Mouse (Mus musculus): ENCODE data around the gene Abhd6. TPM values are rescaled to one million over a fixed set of nuclear protein-coding genes. Genes with fewer than 3 reads are reported as not detected.

The Abhd6 gene
- polyA plus RNA-seq, 1 experiment from 2014 or later = 15.1 TPM

GRCm38 (mm10) chr14:7997255-7997696 is 5.4 kb upstream of the Abhd6 start:
- Histone ChIP-seq H3K4me1 (ENCODE audit: insufficient read depth) (0 out of 2 replicates have a peak, but pooled peaks cover 2% of the 10 kb centered on the region), H3K4me2 (peak overlapping the region; percentile 51), H3K9ac (no peak overlapping the region), H3K27me3 (ENCODE audit: insufficient read depth, low read length) (peaks cover 16% of the 10 kb centered on the region; the same call in 1 of the 2 replicates), H3K27ac (ENCODE audit: low read depth) (no peak overlapping the region), H3K9me3 (ENCODE audit: low read depth, low read length) (no peaks in the 10 kb centered on the region), H3K4me3 (ENCODE audit: low read depth, low read length) (no peak overlapping the region), H3K36me3 (ENCODE audit: insufficient read depth) (no peaks in the 10 kb centered on the region)
- peak; percentile 72 for TF ChIP-seq CTCF (IDR thresholded peaks at IDR 0.05; ENCODE audit: low read depth)
- DNase-seq (peak; percentile 93), ATAC-seq (ENCODE audit: insufficient read depth) (peak; percentile 65; the same call in 1 of the 2 replicates)
- 1% methylated on average over 15 of the region's 15 CpGs for WGBS

GRCm38 (mm10) chr14:7999030-7999429 is 3.7 kb upstream of the Abhd6 start:
- Histone ChIP-seq H3K4me3 (ENCODE audit: low read depth, low read length) (no peak overlapping the region), H3K9me3 (ENCODE audit: low read depth, low read length) (no peaks in the 10 kb centered on the region), H3K27ac (ENCODE audit: low read depth) (no peak overlapping the region), H3K4me2 (no peak overlapping the region), H3K9ac (no peak overlapping the region), H3K27me3 (ENCODE audit: insufficient read depth, low read length) (peaks cover 24% of the 10 kb centered on the region), H3K36me3 (ENCODE audit: insufficient read depth) (no peaks in the 10 kb centered on the region), H3K4me1 (ENCODE audit: insufficient read depth) (0 out of 2 replicates have a peak, but pooled peaks cover 7% of the 10 kb centered on the region)
- no peak for ATAC-seq (ENCODE audit: insufficient read depth)
- 58% methylated on average over 3 of the region's 3 CpGs for WGBS
- TF ChIP-seq CTCF (IDR thresholded peaks at IDR 0.05; ENCODE audit: low read depth) = no peak
- DNase-seq = no peak

GRCm38 (mm10) chr14:7999435-7999834 is 3.3 kb upstream of the Abhd6 start:
- H3K9ac ChIP-seq = no peak overlapping the region
- no peak for DNase-seq
- 61% methylated on average over 5 of the region's 5 CpGs for WGBS
- no peaks in the 10 kb centered on the region for H3K9me3 ChIP-seq (ENCODE audit: low read depth, low read length)
- H3K4me3 ChIP-seq (ENCODE audit: low read depth, low read length) = no peak overlapping the region
- no peak for TF ChIP-seq CTCF (IDR thresholded peaks at IDR 0.05; ENCODE audit: low read depth)
- no peak overlapping the region for H3K4me2 ChIP-seq
- peaks cover 28% of the 10 kb centered on the region for H3K27me3 ChIP-seq (ENCODE audit: insufficient read depth, low read length)
- no peak overlapping the region for H3K27ac ChIP-seq (ENCODE audit: low read depth)
- ATAC-seq (ENCODE audit: insufficient read depth) = no peak
- H3K36me3 ChIP-seq (ENCODE audit: insufficient read depth) = no peaks in the 10 kb centered on the region
- H3K4me1 ChIP-seq (ENCODE audit: insufficient read depth) = 0 out of 2 replicates have a peak, but pooled peaks cover 7% of the 10 kb centered on the region

GRCm38 (mm10) chr14:8000247-8000646 is 2.5 kb upstream of the Abhd6 start:
- Histone ChIP-seq H3K9me3 (ENCODE audit: low read depth, low read length) (no peaks in the 10 kb centered on the region), H3K4me1 (ENCODE audit: insufficient read depth) (0 out of 2 replicates have a peak, but pooled peaks cover 7% of the 10 kb centered on the region), H3K27ac (ENCODE audit: low read depth) (no peak overlapping the region), H3K4me2 (no peak overlapping the region), H3K27me3 (ENCODE audit: insufficient read depth, low read length) (peaks cover 28% of the 10 kb centered on the region), H3K9ac (no peak overlapping the region), H3K4me3 (ENCODE audit: low read depth, low read length) (no peak overlapping the region), H3K36me3 (ENCODE audit: insufficient read depth) (no peaks in the 10 kb centered on the region)
- ATAC-seq (ENCODE audit: insufficient read depth) = no peak
- 70% methylated on average over 5 of the region's 5 CpGs for WGBS
- no peak for DNase-seq
- no peak for TF ChIP-seq CTCF (IDR thresholded peaks at IDR 0.05; ENCODE audit: low read depth)

GRCm38 (mm10) chr14:8000831-8001685 is 1.6 kb upstream of the Abhd6 start:
- Histone ChIP-seq H3K4me1 (ENCODE audit: insufficient read depth) (0 out of 2 replicates have a peak, but pooled peaks cover 7% of the 10 kb centered on the region), H3K4me2 (no peak overlapping the region), H3K36me3 (ENCODE audit: insufficient read depth) (no peaks in the 10 kb centered on the region), H3K27me3 (ENCODE audit: insufficient read depth, low read length) (peaks cover 24% of the 10 kb centered on the region), H3K27ac (ENCODE audit: low read depth) (no peak overlapping the region), H3K4me3 (ENCODE audit: low read depth, low read length) (no peak overlapping the region), H3K9ac (no peak overlapping the region), H3K9me3 (ENCODE audit: low read depth, low read length) (no peaks in the 10 kb centered on the region)
- 17% methylated on average over 17 of the region's 17 CpGs for WGBS
- no peak for ATAC-seq (ENCODE audit: insufficient read depth)
- no peak for DNase-seq
- no peak for TF ChIP-seq CTCF (IDR thresholded peaks at IDR 0.05; ENCODE audit: low read depth)

GRCm38 (mm10) chr14:8003093-8003670 is 480 bp downstream of the Abhd6 start:
- under 1% methylated on average over 23 of the region's 23 CpGs for WGBS
- Histone ChIP-seq H3K9me3 (ENCODE audit: low read depth, low read length) (no peaks in the 10 kb centered on the region), H3K4me1 (ENCODE audit: insufficient read depth) (0 out of 2 replicates have a peak, but pooled peaks cover 7% of the 10 kb centered on the region), H3K27me3 (ENCODE audit: insufficient read depth, low read length) (peaks cover 24% of the 10 kb centered on the region), H3K9ac (peak overlapping the region; percentile 53), H3K27ac (ENCODE audit: low read depth) (no peak overlapping the region), H3K4me2 (peak overlapping the region; percentile 79), H3K4me3 (ENCODE audit: low read depth, low read length) (peak overlapping the region; percentile 47), H3K36me3 (ENCODE audit: insufficient read depth) (no peaks in the 10 kb centered on the region)
- ATAC-seq (ENCODE audit: insufficient read depth) (peak; percentile 61), DNase-seq (peak; percentile 77)
- no peak for TF ChIP-seq CTCF (IDR thresholded peaks at IDR 0.05; ENCODE audit: low read depth)
